Mouse (Mus musculus): ENCODE measurements at regions not wholly inside any gene's neighbourhood (a gene's known extent, or its start where the extent isn't known, plus 50 kb on each side); places are given as distances from the start of the nearest gene placed in this dataset.
A peak's percentile ranks its signal among the peaks of the same experiment; 100 is the strongest.

DNA sequence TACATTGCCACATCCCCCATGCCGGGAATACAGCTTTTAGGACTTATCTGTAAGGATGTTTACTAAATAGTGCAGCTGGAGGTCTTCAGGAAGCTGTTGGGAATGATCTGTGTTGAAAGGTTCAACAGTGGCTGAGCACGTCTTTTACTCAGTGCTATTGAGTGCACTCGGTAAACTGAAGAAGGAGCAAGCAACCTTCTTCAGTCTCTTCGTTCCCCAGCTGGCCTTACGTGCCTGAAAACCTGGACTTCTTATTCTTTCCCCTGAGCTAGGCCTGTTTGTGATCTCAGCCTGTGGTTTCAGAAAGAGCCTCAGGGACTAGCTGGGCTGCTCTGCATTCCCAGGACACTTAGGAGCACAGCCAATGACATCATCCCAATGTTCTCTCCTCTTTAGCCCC, 51.2 kb upstream of the Rhox5 start:
- peak in 1 of 2 experiments; percentile 0 for DNase-seq (ENCODE audit: low spot score in 2 of 2)

DNA sequence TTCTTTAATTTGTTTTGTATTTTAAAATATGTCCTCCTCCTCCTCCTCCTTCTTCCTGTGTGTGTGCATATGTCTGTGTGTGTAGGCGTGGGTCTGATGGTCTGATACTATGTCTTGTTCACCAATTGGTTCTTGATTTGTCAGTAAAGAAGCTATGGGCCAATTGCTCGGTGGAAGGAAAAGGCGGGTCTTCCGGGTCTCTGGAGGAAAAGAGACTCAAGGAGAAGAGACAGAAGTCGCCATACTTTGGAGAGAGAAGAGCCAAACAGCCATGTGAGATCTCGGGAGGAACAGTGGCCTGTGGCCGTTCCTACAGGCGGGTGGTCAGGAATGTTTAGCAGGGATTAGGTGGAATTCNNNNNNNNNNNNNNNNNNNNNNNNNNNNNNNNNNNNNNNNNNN, 50.3 kb upstream of the Rhox5 start:
- DNase-seq (ENCODE audit: low spot score in 2 of 2) = no peak
